Mouse (Mus musculus): ENCODE data around the gene Thsd4.

DNA sequence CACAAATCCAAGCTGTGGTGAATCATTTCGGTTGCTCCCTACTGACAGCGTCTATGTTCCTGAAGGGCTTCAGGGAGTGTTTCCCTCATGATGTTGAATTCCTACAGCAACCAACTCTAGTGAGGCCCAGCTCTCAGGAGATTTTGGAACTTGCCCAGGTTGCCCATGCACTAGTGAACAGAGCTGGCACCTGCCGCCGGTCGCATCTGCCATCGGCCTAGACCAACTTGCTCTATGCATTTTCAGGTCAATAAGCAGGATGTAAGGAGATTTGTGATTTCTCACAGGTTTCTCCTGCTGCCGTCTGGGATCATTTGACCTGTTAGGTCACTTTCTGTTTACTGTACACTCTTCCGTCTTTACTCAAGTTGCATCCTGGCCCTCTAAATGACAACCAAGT, 454.6 kb downstream of the Thsd4 start:
- TF ChIP-seq CTCF (IDR thresholded peaks at IDR 0.05; ENCODE audit: control insufficient read depth, insufficient read depth, low read length): no peak
- no peak for TF ChIP-seq POLR2A (IDR thresholded peaks at IDR 0.05; ENCODE audit: borderline replicate concordance, control insufficient read depth, low read depth, low read length)
